Mouse (Mus musculus) brain, embryonic 14.5 days (tissue): ENCODE results near the gene Gm28053. TPM values are rescaled to one million over a fixed set of nuclear protein-coding genes. Genes with fewer than 3 reads are reported as not detected.

Experiments used
- DNase-seq: peaks from one replicate; pipeline ENCODE4 v3.0.0-alpha.2; 2011; ENCODE audit warnings: low read depth
- CTCF ChIP-seq: fragments of 200-500 bp; IDR thresholded peaks from 2 replicates; pipeline ENCODE4 v1.5.1; 2012; ENCODE audit warnings: inconsistent platforms, mild to moderate bottlenecking, moderate library complexity, borderline replicate concordance; ENCODE audit not compliant: insufficient read depth, insufficient read length; ENCODE audit errors: extremely low read depth
- POLR2A ChIP-seq: fragments of 200-500 bp; IDR thresholded peaks from 2 replicates; pipeline ENCODE4 v1.6.1; 2012; ENCODE audit warnings: mild to moderate bottlenecking, inconsistent platforms, borderline replicate concordance; ENCODE audit not compliant: poor library complexity, insufficient read depth, insufficient read length, severe bottlenecking; ENCODE audit errors: extremely low read depth
- polyA plus RNA-seq: library from polyadenylated mRNA; depleted of rRNA; stranded (reverse); fragments of >200 nt; gene quantifications from 2 replicates; pipeline ENCODE4 v1.2.3, GENCODE M21; 2012

Gene Gm28053
- polyA plus RNA-seq, 1 experiment, result 0.40 TPM

GRCm38 (mm10) chr6:48745959-48746889 lies 27.8 kb downstream of the Gm28053 start, which contains the start of gene Gimap5:
Gene Gimap5, plus strand, starts transcription at chr6:48746197.
- DNase-seq, result peak; percentile 40
- TF ChIP-seq POLR2A (no peak), CTCF (peak; percentile 65; the same call in 1 of the 2 replicates)

GRCm38 (mm10) chr6:48747091-48747966 lies 28.9 kb downstream of the Gm28053 start:
- TF ChIP-seq CTCF (no peak), POLR2A (no peak)
- DNase-seq, result no peak

GRCm38 (mm10) chr6:48763567-48764270 lies 45.3 kb downstream of the Gm28053 start:
- DNase-seq, result peak; percentile 37
- no peak for TF ChIP-seq POLR2A
- no peak for TF ChIP-seq CTCF

GRCm38 (mm10) chr6:48764496-48764895 lies 46.1 kb downstream of the Gm28053 start:
- DNase-seq, result no peak
- TF ChIP-seq POLR2A (no peak), CTCF (no peak)

- TF ChIP-seq CTCF, result no peak
- TF ChIP-seq POLR2A, result no peak
- DNase-seq, result no peak
Observed at GRCm38 (mm10) chr6:48768178-48768869, 49.9 kb downstream of the Gm28053 start.

- TF ChIP-seq CTCF, result no peak
- DNase-seq, result no peak
Observed at GRCm38 (mm10) chr6:48768933-48769332, 50.5 kb downstream of the Gm28053 start.

GRCm38 (mm10) chr6:48770696-48771095 lies 52.3 kb downstream of the Gm28053 start, which contains the start of gene Gimap3:
Gene Gimap3, minus strand, starts transcription at chr6:48770851.
- no peak for DNase-seq
- no peak for TF ChIP-seq CTCF
- TF ChIP-seq POLR2A, result no peak

- DNase-seq, result peak; percentile 84
- no peak for TF ChIP-seq POLR2A
- TF ChIP-seq CTCF, result peak; percentile 95
Observed at GRCm38 (mm10) chr6:48772030-48772429, 53.6 kb downstream of the Gm28053 start.

- no peak for TF ChIP-seq POLR2A
- no peak for TF ChIP-seq CTCF
- DNase-seq, result no peak
Observed at GRCm38 (mm10) chr6:48784406-48784805, 66.0 kb downstream of the Gm28053 start.

- TF ChIP-seq CTCF (no peak), POLR2A (no peak)
Observed at GRCm38 (mm10) chr6:48785189-48785588, 66.8 kb downstream of the Gm28053 start.

GRCm38 (mm10) chr6:48785601-48786000 lies 67.2 kb downstream of the Gm28053 start:
- TF ChIP-seq POLR2A (no peak), CTCF (no peak)
- DNase-seq, result no peak

More at GRCm38 (mm10) chr6:48785189-48785588, 66.8 kb downstream of the Gm28053 start:
- no peak for DNase-seq

- TF ChIP-seq CTCF (no peak), POLR2A (no peak)
Observed at GRCm38 (mm10) chr6:48787867-48788266, 69.5 kb downstream of the Gm28053 start.

More at GRCm38 (mm10) chr6:48787867-48788266, 69.5 kb downstream of the Gm28053 start:
- DNase-seq, result no peak
